Mouse (Mus musculus) bone marrow, adult 2 months (tissue): Measurements from ENCODE around the gene Tacc2.

Source experiments
- CTCF ChIP-seq: fragments of 200-500 bp; IDR thresholded peaks from 2 replicates; pipeline ENCODE4 v1.5.1; 2011; ENCODE audit warnings: low read length, control low read depth; ENCODE audit not compliant: control insufficient read depth, insufficient read depth
- POLR2A ChIP-seq: fragments of 200-500 bp; IDR thresholded peaks from 2 replicates; pipeline ENCODE4 v1.6.1; 2011; ENCODE audit warnings: low read depth, mild to moderate bottlenecking, control low read depth, low read length, borderline replicate concordance; ENCODE audit not compliant: control insufficient read depth

DNA sequence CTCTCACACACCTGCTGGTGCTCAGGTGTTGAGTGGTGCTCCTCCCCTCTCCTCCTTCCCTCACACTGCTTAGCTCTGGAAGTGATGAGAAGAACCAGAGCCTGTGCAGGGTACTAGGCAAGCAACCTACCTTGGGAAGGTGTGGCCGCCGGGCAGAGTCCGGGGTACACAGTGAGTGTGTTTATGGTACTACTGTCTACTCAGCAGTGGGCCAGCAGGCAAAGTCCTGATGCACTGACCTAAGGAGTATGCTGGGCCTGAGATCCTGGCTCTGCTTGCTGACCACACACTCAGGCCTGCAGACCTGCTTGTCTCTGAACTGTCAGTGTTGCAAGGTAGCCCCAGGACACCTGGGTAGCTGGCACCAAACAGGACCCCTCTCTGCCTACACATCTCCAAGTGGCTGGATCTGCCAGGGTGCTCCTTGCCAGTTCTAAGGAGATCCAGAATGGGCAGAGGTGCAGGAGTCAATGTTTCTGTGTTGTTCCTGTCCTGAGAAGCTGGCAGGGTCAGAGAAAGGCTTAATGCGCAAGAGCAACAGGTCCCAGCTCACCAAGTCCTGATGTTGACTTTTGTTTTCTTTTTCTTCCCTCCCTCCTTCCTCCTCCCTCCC lies 57.1 kb downstream of the Tacc2 start:
- no peak for TF ChIP-seq CTCF
- TF ChIP-seq POLR2A: no peak
